Comparison of ENCODE assay signal across 18 mouse cellular contexts in genomic region chr6:6093978-6094377, GRCm38 (mm10).
"Had no signal": no experiment of that assay in that cellular context is flagged by ENCODE, and none has a peak within 500 bp of the region (broad histone marks: within the 10 kb centered on the region; RNA-seq: fewer than 3 reads in every experiment).

No protein-coding gene starts in this region.

- H3K4me1 ChIP-seq: liver, embryonic 12.5 days; midbrain, embryonic 12.5 days; neural tube, embryonic 13.5 days; neural tube, embryonic 15.5 days had no signal

- DNase-seq: lung, adult 2 months; midbrain, embryonic 14.5 days; retina, postnatal 1 day; right cerebral cortex, adult 18-20 months; right cerebral cortex, postnatal 25 days; right cerebral cortex, postnatal 4 days; spleen, adult 18-20 months; thymus, adult 18-20 months; thymus, postnatal 14 days; thymus, postnatal 36 days had no signal

- H3K36me3 ChIP-seq: midbrain, embryonic 12.5 days; neural tube, embryonic 13.5 days; neural tube, embryonic 15.5 days had no signal

- ATAC-seq: liver, embryonic 12.5 days; midbrain, embryonic 16.5 days had no signal

- H3K4me3 ChIP-seq: liver, embryonic 12.5 days; midbrain, embryonic 10.5 days; midbrain, embryonic 12.5 days; myocyte; neural tube, embryonic 13.5 days; neural tube, embryonic 15.5 days had no signal

- H3K27ac ChIP-seq: liver, embryonic 12.5 days; liver, embryonic 14.5 days; midbrain, embryonic 10.5 days; midbrain, embryonic 12.5 days; neural tube, embryonic 13.5 days; neural tube, embryonic 15.5 days had no signal

- H3K27me3 ChIP-seq: liver, embryonic 12.5 days; midbrain, embryonic 12.5 days; neural tube, embryonic 13.5 days; neural tube, embryonic 15.5 days had no signal

- H3K9ac ChIP-seq: liver, embryonic 12.5 days; liver, embryonic 14.5 days; midbrain, embryonic 12.5 days; neural tube, embryonic 13.5 days; neural tube, embryonic 15.5 days had no signal

- H3K4me2 ChIP-seq: liver, embryonic 12.5 days; midbrain, embryonic 12.5 days; neural tube, embryonic 13.5 days; neural tube, embryonic 15.5 days had no signal

- H3K9me3 ChIP-seq: liver, embryonic 12.5 days; midbrain, embryonic 10.5 days; midbrain, embryonic 12.5 days; neural tube, embryonic 13.5 days; neural tube, embryonic 15.5 days had no signal
